Mouse (Mus musculus) kidney, embryonic 15.5 days (tissue): ENCODE results near the gene Dock1. TPM values are rescaled to one million over a fixed set of nuclear protein-coding genes. Genes with fewer than 3 reads are reported as not detected.

Experiments
- ATAC-seq: fragments of 200-750 bp; cut with Nextera tagmentation; replicated peaks from 2 replicates; pipeline ENCODE4 v1.8.0; 2017; ENCODE audit warnings: moderate TSS enrichment; ENCODE audit not compliant: low FRiP score
- H3K27ac ChIP-seq: fragments of 300-500 bp; sonication (generic); 2 replicates; pipeline ENCODE4 v1.5.1; 2015; ENCODE audit warnings: mild to moderate bottlenecking, inconsistent platforms
- H3K27me3 ChIP-seq: fragments of 300-500 bp; sonication (generic); 2 replicates; pipeline ENCODE4 v1.6.1; 2015; ENCODE audit warnings: inconsistent platforms
- H3K36me3 ChIP-seq: fragments of 300-500 bp; sonication (generic); 2 replicates; pipeline ENCODE4 v1.6.1; 2015; ENCODE audit warnings: inconsistent platforms
- H3K4me1 ChIP-seq: fragments of 300-500 bp; sonication (generic); 2 replicates; pipeline ENCODE4 v1.6.1; 2015; ENCODE audit warnings: inconsistent platforms
- H3K4me2 ChIP-seq: fragments of 300-500 bp; sonication (generic); 2 replicates; pipeline ENCODE4 v1.6.1; 2015; ENCODE audit warnings: moderate library complexity, mild to moderate bottlenecking, inconsistent platforms
- H3K4me3 ChIP-seq: fragments of 300-500 bp; sonication (generic); replicated peaks from 2 replicates; pipeline ENCODE4 v1.5.1; 2015; ENCODE audit warnings: mild to moderate bottlenecking, inconsistent platforms
- H3K9ac ChIP-seq: fragments of 300-500 bp; sonication (generic); 2 replicates; pipeline ENCODE4 v1.6.1; 2015; ENCODE audit warnings: mild to moderate bottlenecking, inconsistent platforms
- H3K9me3 ChIP-seq: fragments of 300-500 bp; sonication (generic); replicated peaks from 2 replicates; pipeline ENCODE4 v1.6.1; 2016; ENCODE audit warnings: inconsistent platforms
- WGBS: fragments of 180-500 bp; shearing (Covaris S2); methylation state at CpG from one replicate; pipeline ENCODE4 v1.1.7; 2015; ENCODE audit warnings: mixed read lengths; 5-methylcytosine and 5-hydroxymethylcytosine counted together
- polyA plus RNA-seq: library from polyadenylated mRNA; unstranded; fragments of >200 nt; fragmentation: Nextera tagmentation; extraction: Ambion mirVana; gene quantifications from 2 replicates; pipeline ENCODE4 v1.2.1, GENCODE M21; 2015

The Dock1 gene
- polyA plus RNA-seq, 1 experiment from 2014 or later, result 47.7 TPM

- H3K36me3 ChIP-seq, result peaks cover 65% of the 10 kb centered on the region
- ATAC-seq, result no peak
- WGBS, result 69% methylated on average over 2 of the region's 2 CpGs
- no peak overlapping the region for H3K4me3 ChIP-seq
- no peak overlapping the region for H3K9ac ChIP-seq
- H3K27ac ChIP-seq, result no peak overlapping the region
- no peaks in the 10 kb centered on the region for H3K9me3 ChIP-seq
- H3K4me1 ChIP-seq, result no peaks in the 10 kb centered on the region
- H3K27me3 ChIP-seq, result no peaks in the 10 kb centered on the region
- no peak overlapping the region for H3K4me2 ChIP-seq
These were observed 480.5 kb downstream of the Dock1 start for GRCm38 (mm10) chr7:135150926-135151325.

- no peak for ATAC-seq
- no peak overlapping the region for H3K4me3 ChIP-seq
- no peaks in the 10 kb centered on the region for H3K27me3 ChIP-seq
- 89% methylated on average over 5 of the region's 5 CpGs for WGBS
- H3K4me2 ChIP-seq, result no peak overlapping the region
- 0 out of 2 replicates have a peak, but pooled peaks cover 4% of the 10 kb centered on the region for H3K4me1 ChIP-seq
- H3K9ac ChIP-seq, result no peak overlapping the region
- peaks cover 54% of the 10 kb centered on the region for H3K36me3 ChIP-seq
- H3K9me3 ChIP-seq, result no peaks in the 10 kb centered on the region
- no peak overlapping the region for H3K27ac ChIP-seq
These were observed 487.1 kb downstream of the Dock1 start for GRCm38 (mm10) chr7:135157571-135157970.

- peaks cover 61% of the 10 kb centered on the region for H3K36me3 ChIP-seq
- ATAC-seq, result no peak
- 0 out of 2 replicates have a peak, but pooled peaks cover 4% of the 10 kb centered on the region for H3K4me1 ChIP-seq
- H3K4me3 ChIP-seq, result no peak overlapping the region
- 93% methylated on average over 10 of the region's 10 CpGs for WGBS
- no peak overlapping the region for H3K27ac ChIP-seq
- no peak overlapping the region for H3K9ac ChIP-seq
- H3K9me3 ChIP-seq, result no peaks in the 10 kb centered on the region
- H3K27me3 ChIP-seq, result no peaks in the 10 kb centered on the region
- no peak overlapping the region for H3K4me2 ChIP-seq
These were observed 487.9 kb downstream of the Dock1 start for GRCm38 (mm10) chr7:135158381-135158780.

- no peaks in the 10 kb centered on the region for H3K9me3 ChIP-seq
- H3K4me2 ChIP-seq, result no peak overlapping the region
- 0 out of 2 replicates have a peak overlapping the region, but pooled peaks have one; percentile 34 for H3K27ac ChIP-seq
- WGBS, result 74% methylated on average over 4 of the region's 4 CpGs
- no peak overlapping the region for H3K4me3 ChIP-seq
- ATAC-seq, result no peak
- no peak overlapping the region for H3K9ac ChIP-seq
- H3K4me1 ChIP-seq, result 0 out of 2 replicates have a peak, but pooled peaks cover 4% of the 10 kb centered on the region
- H3K27me3 ChIP-seq, result no peaks in the 10 kb centered on the region
- peaks cover 65% of the 10 kb centered on the region for H3K36me3 ChIP-seq
These were observed 489.2 kb downstream of the Dock1 start for GRCm38 (mm10) chr7:135159606-135160005.

GRCm38 (mm10) chr7:135165155-135165554 lies 494.7 kb downstream of the Dock1 start:
- Histone ChIP-seq H3K4me3 (no peak overlapping the region), H3K9me3 (no peaks in the 10 kb centered on the region), H3K27ac (no peak overlapping the region), H3K4me1 (peaks cover 15% of the 10 kb centered on the region), H3K4me2 (no peak overlapping the region), H3K27me3 (no peaks in the 10 kb centered on the region), H3K36me3 (peaks cover 86% of the 10 kb centered on the region), H3K9ac (no peak overlapping the region)
- ATAC-seq, result peak; percentile 52; the same call in 1 of the 2 replicates
- 42% methylated on average over 3 of the region's 3 CpGs for WGBS

- no peak overlapping the region for H3K4me3 ChIP-seq
- WGBS, result 46% methylated on average over 4 of the region's 4 CpGs
- ATAC-seq, result no peak
- H3K9ac ChIP-seq, result no peak overlapping the region
- no peak overlapping the region for H3K4me2 ChIP-seq
- H3K36me3 ChIP-seq, result peaks cover 73% of the 10 kb centered on the region
- H3K27ac ChIP-seq, result no peak overlapping the region
- H3K4me1 ChIP-seq, result peaks cover 21% of the 10 kb centered on the region
- no peaks in the 10 kb centered on the region for H3K9me3 ChIP-seq
- no peaks in the 10 kb centered on the region for H3K27me3 ChIP-seq
These were observed 499.5 kb downstream of the Dock1 start for GRCm38 (mm10) chr7:135169936-135170335.

GRCm38 (mm10) chr7:135172219-135172618 lies 501.8 kb downstream of the Dock1 start:
- H3K27ac ChIP-seq, result no peak overlapping the region
- H3K9ac ChIP-seq, result no peak overlapping the region
- no peaks in the 10 kb centered on the region for H3K27me3 ChIP-seq
- no peak for ATAC-seq
- peaks cover 57% of the 10 kb centered on the region for H3K36me3 ChIP-seq
- no peak overlapping the region for H3K4me3 ChIP-seq
- H3K4me1 ChIP-seq, result peaks cover 21% of the 10 kb centered on the region
- WGBS, result 57% methylated on average over 9 of the region's 9 CpGs
- no peak overlapping the region for H3K4me2 ChIP-seq
- H3K9me3 ChIP-seq, result no peaks in the 10 kb centered on the region

GRCm38 (mm10) chr7:135194190-135194589 lies 523.7 kb downstream of the Dock1 start:
- 94% methylated on average over 3 of the region's 3 CpGs for WGBS
- no peaks in the 10 kb centered on the region for H3K27me3 ChIP-seq
- H3K27ac ChIP-seq, result no peak overlapping the region
- H3K4me1 ChIP-seq, result no peaks in the 10 kb centered on the region
- H3K4me3 ChIP-seq, result no peak overlapping the region
- no peaks in the 10 kb centered on the region for H3K36me3 ChIP-seq
- H3K9ac ChIP-seq, result no peak overlapping the region
- no peaks in the 10 kb centered on the region for H3K9me3 ChIP-seq
- no peak for ATAC-seq
- no peak overlapping the region for H3K4me2 ChIP-seq

- no peak overlapping the region for H3K4me2 ChIP-seq
- H3K36me3 ChIP-seq, result no peaks in the 10 kb centered on the region
- H3K4me1 ChIP-seq, result no peaks in the 10 kb centered on the region
- no peak overlapping the region for H3K4me3 ChIP-seq
- H3K9ac ChIP-seq, result no peak overlapping the region
- no peak for ATAC-seq
- H3K9me3 ChIP-seq, result no peaks in the 10 kb centered on the region
- WGBS, result 93% methylated on average over 2 of the region's 2 CpGs
- no peak overlapping the region for H3K27ac ChIP-seq
- H3K27me3 ChIP-seq, result no peaks in the 10 kb centered on the region
These were observed 525.2 kb downstream of the Dock1 start for GRCm38 (mm10) chr7:135195631-135196030.

- H3K4me3 ChIP-seq, result no peak overlapping the region
- no peak overlapping the region for H3K4me2 ChIP-seq
- H3K27me3 ChIP-seq, result no peaks in the 10 kb centered on the region
- ATAC-seq, result no peak
- no peaks in the 10 kb centered on the region for H3K9me3 ChIP-seq
- no peak overlapping the region for H3K9ac ChIP-seq
- 84% methylated on average over 10 of the region's 10 CpGs for WGBS
- H3K4me1 ChIP-seq, result no peaks in the 10 kb centered on the region
- no peaks in the 10 kb centered on the region for H3K36me3 ChIP-seq
- no peak overlapping the region for H3K27ac ChIP-seq
These were observed 526.4 kb downstream of the Dock1 start for GRCm38 (mm10) chr7:135196828-135197227.

- H3K9me3 ChIP-seq, result 0 out of 2 replicates have a peak, but pooled peaks cover 2% of the 10 kb centered on the region
- ATAC-seq, result peak; percentile 46; the same call in 1 of the 2 replicates
- H3K4me2 ChIP-seq, result no peak overlapping the region
- no peaks in the 10 kb centered on the region for H3K27me3 ChIP-seq
- no peak overlapping the region for H3K27ac ChIP-seq
- H3K9ac ChIP-seq, result no peak overlapping the region
- H3K4me3 ChIP-seq, result no peak overlapping the region
- no peaks in the 10 kb centered on the region for H3K36me3 ChIP-seq
- peaks cover 16% of the 10 kb centered on the region; the same call in 1 of the 2 replicates for H3K4me1 ChIP-seq
These were observed 533.5 kb downstream of the Dock1 start for GRCm38 (mm10) chr7:135203920-135204319.

- Histone ChIP-seq H3K4me2 (no peak overlapping the region), H3K27ac (no peak overlapping the region), H3K9ac (no peak overlapping the region), H3K27me3 (no peaks in the 10 kb centered on the region), H3K36me3 (no peaks in the 10 kb centered on the region), H3K9me3 (0 out of 2 replicates have a peak, but pooled peaks cover 2% of the 10 kb centered on the region), H3K4me1 (peaks cover 16% of the 10 kb centered on the region; the same call in 1 of the 2 replicates), H3K4me3 (no peak overlapping the region)
- 80% methylated on average over 5 of the region's 5 CpGs for WGBS
- no peak for ATAC-seq
These were observed 534.7 kb downstream of the Dock1 start for GRCm38 (mm10) chr7:135205111-135205510.

- ATAC-seq, result no peak
- H3K9me3 ChIP-seq, result no peaks in the 10 kb centered on the region
- no peaks in the 10 kb centered on the region for H3K36me3 ChIP-seq
- H3K4me2 ChIP-seq, result no peak overlapping the region
- no peak overlapping the region for H3K27ac ChIP-seq
- H3K4me1 ChIP-seq, result peaks cover 17% of the 10 kb centered on the region
- no peaks in the 10 kb centered on the region for H3K27me3 ChIP-seq
- H3K9ac ChIP-seq, result no peak overlapping the region
- no peak overlapping the region for H3K4me3 ChIP-seq
- WGBS, result 95% methylated on average over 6 of the region's 6 CpGs
These were observed 538.6 kb downstream of the Dock1 start for GRCm38 (mm10) chr7:135208947-135209567.
